Mouse (Mus musculus) embryo, embryonic 9.5 days (tissue): ENCODE data around the gene Ltbp2.

ENCODE experiments used
- DNase-seq: peaks from one replicate; pipeline ENCODE4 v3.0.0-alpha.2; 2017; ENCODE audit errors: extremely low spot score

Ltbp2 gene

GRCm38 (mm10) chr12:84840734-84841133, 35.6 kb downstream of the Ltbp2 start:
- DNase-seq: no peak

GRCm38 (mm10) chr12:84839965-84840364, 36.4 kb downstream of the Ltbp2 start:
- no peak for DNase-seq

- no peak for DNase-seq
Measured at GRCm38 (mm10) chr12:84835626-84836025, 40.7 kb downstream of the Ltbp2 start.

- DNase-seq: no peak
Measured at GRCm38 (mm10) chr12:84834773-84835172, 41.6 kb downstream of the Ltbp2 start.

- no peak for DNase-seq
Measured at GRCm38 (mm10) chr12:84831648-84832047, 44.7 kb downstream of the Ltbp2 start.

GRCm38 (mm10) chr12:84831141-84831540, 45.2 kb downstream of the Ltbp2 start:
- no peak for DNase-seq

- no peak for DNase-seq
Measured at GRCm38 (mm10) chr12:84830438-84830837, 45.9 kb downstream of the Ltbp2 start.

- no peak for DNase-seq
Measured at GRCm38 (mm10) chr12:84829913-84830312, 46.4 kb downstream of the Ltbp2 start.

- no peak for DNase-seq
Measured at GRCm38 (mm10) chr12:84829109-84829724, 47.1 kb downstream of the Ltbp2 start.

GRCm38 (mm10) chr12:84827384-84827933, 48.9 kb downstream of the Ltbp2 start:
- no peak for DNase-seq

GRCm38 (mm10) chr12:84824203-84824602, 52.1 kb downstream of the Ltbp2 start:
- DNase-seq: no peak

- DNase-seq: no peak
Measured at GRCm38 (mm10) chr12:84823601-84824000, 52.7 kb downstream of the Ltbp2 start.

GRCm38 (mm10) chr12:84819236-84820168, 56.8 kb downstream of the Ltbp2 start:
- no peak for DNase-seq

- no peak for DNase-seq
Measured at GRCm38 (mm10) chr12:84818496-84818895, 57.8 kb downstream of the Ltbp2 start.

- DNase-seq: no peak
Measured at GRCm38 (mm10) chr12:84814663-84815325, 61.5 kb downstream of the Ltbp2 start.

GRCm38 (mm10) chr12:84813773-84814172, 62.6 kb downstream of the Ltbp2 start:
- no peak for DNase-seq

- no peak for DNase-seq
Measured at GRCm38 (mm10) chr12:84812004-84812403, 64.3 kb downstream of the Ltbp2 start.

GRCm38 (mm10) chr12:84811510-84811909, 64.8 kb downstream of the Ltbp2 start:
- DNase-seq: no peak

GRCm38 (mm10) chr12:84810810-84811209, 65.5 kb downstream of the Ltbp2 start:
- no peak for DNase-seq

- DNase-seq: no peak
Measured at GRCm38 (mm10) chr12:84809033-84809432, 67.3 kb downstream of the Ltbp2 start.

- no peak for DNase-seq
Measured at GRCm38 (mm10) chr12:84807351-84807750, 69.0 kb downstream of the Ltbp2 start.

- DNase-seq: no peak
Measured at GRCm38 (mm10) chr12:84806726-84807125, 69.6 kb downstream of the Ltbp2 start.
